Mouse (Mus musculus): ENCODE measurements around the gene Nenf. TPM values are rescaled to one million over a fixed set of nuclear protein-coding genes. Genes with fewer than 3 reads are reported as not detected.

The Nenf gene
- polyA plus RNA-seq, 1 experiment from 2014 or later, result 83.3 TPM

Other genes starting within 250 kb of the Nenf start
- gene Batf3, start 220.3 kb downstream of the Nenf start, polyA plus RNA-seq (2015; fragmentation: Nextera tagmentation; extraction: Ambion mirVana), result 8.4 and 9.0 TPM in 2 replicates
- not detected in 2 replicates for gene Fam71a, start 153.4 kb downstream of the Nenf start, polyA plus RNA-seq (2015; fragmentation: Nextera tagmentation; extraction: Ambion mirVana)
- gene Atf3, start 100.2 kb downstream of the Nenf start, polyA plus RNA-seq (2015; fragmentation: Nextera tagmentation; extraction: Ambion mirVana), result 4.1 and 5.6 TPM in 2 replicates
- gene Tmem206, start 7.7 kb upstream of the Nenf start, polyA plus RNA-seq (2015; fragmentation: Nextera tagmentation; extraction: Ambion mirVana), result 18.2 and 19.3 TPM in 2 replicates
- gene Ppp2r5a, start 85.1 kb upstream of the Nenf start, polyA plus RNA-seq (2015; fragmentation: Nextera tagmentation; extraction: Ambion mirVana), result 11.3 and 11.8 TPM in 2 replicates

All from intestine, embryonic 16.5 days (tissue).